Mouse (Mus musculus) liver, embryonic 13.5 days (tissue): ENCODE measurements around the gene Foxp1. TPM values are rescaled to one million over a fixed set of nuclear protein-coding genes. Genes with fewer than 3 reads are reported as not detected.

Experiments used
- ATAC-seq: fragments of 200-750 bp; cut with Nextera tagmentation; 2 replicates; pipeline ENCODE4 v1.8.0; 2017; ENCODE audit warnings: low read depth, mild to moderate bottlenecking, moderate number of reproducible peaks, moderate library complexity
- DNase-seq: peaks from one replicate; pipeline ENCODE4 v3.0.0; 2022
- H3K27ac ChIP-seq: fragments of 300-500 bp; sonication (generic); 2 replicates; pipeline ENCODE4 v1.5.1; 2015; ENCODE audit warnings: moderate library complexity, mild to moderate bottlenecking, inconsistent platforms
- H3K27me3 ChIP-seq: fragments of 300-500 bp; sonication (generic); 2 replicates; pipeline ENCODE4 v1.6.1; 2015; ENCODE audit warnings: mild to moderate bottlenecking, inconsistent platforms
- H3K36me3 ChIP-seq: fragments of 300-500 bp; sonication (generic); 2 replicates; pipeline ENCODE4 v1.6.1; 2015; ENCODE audit warnings: mild to moderate bottlenecking, inconsistent platforms
- H3K4me1 ChIP-seq: fragments of 300-500 bp; sonication (generic); replicated peaks from 2 replicates; pipeline ENCODE4 v1.6.1; 2015; ENCODE audit warnings: inconsistent platforms
- H3K4me2 ChIP-seq: fragments of 300-500 bp; sonication (generic); 2 replicates; pipeline ENCODE4 v1.6.1; 2015; ENCODE audit warnings: inconsistent platforms, mild to moderate bottlenecking, moderate library complexity
- H3K4me3 ChIP-seq: fragments of 300-500 bp; sonication (generic); replicated peaks from 2 replicates; pipeline ENCODE4 v1.5.1; 2015; ENCODE audit warnings: mild to moderate bottlenecking, inconsistent platforms
- H3K9ac ChIP-seq: fragments of 300-500 bp; sonication (generic); 2 replicates; pipeline ENCODE4 v1.6.1; 2015; ENCODE audit warnings: mild to moderate bottlenecking, inconsistent platforms
- H3K9me3 ChIP-seq: fragments of 300-500 bp; sonication (generic); replicated peaks from 2 replicates; pipeline ENCODE4 v1.6.1; 2016; ENCODE audit warnings: inconsistent platforms
- WGBS: fragments of 180-500 bp; shearing (Covaris S2); methylation state at CpG from one replicate; pipeline ENCODE4 v1.1.7; 2015; ENCODE audit not compliant: insufficient replicate concordance; 5-methylcytosine and 5-hydroxymethylcytosine counted together
- polyA plus RNA-seq: library from polyadenylated mRNA; unstranded; fragments of >200 nt; fragmentation: Nextera tagmentation; extraction: Ambion mirVana; gene quantifications from 2 replicates; pipeline ENCODE4 v1.2.1, GENCODE M21; 2015

Foxp1 gene
- polyA plus RNA-seq, 1 experiment from 2014 or later = 14.2 TPM

GRCm38 (mm10) chr6:99065569-99066353 lies 456.8 kb downstream of the Foxp1 start:
- WGBS = 77% methylated on average over 9 of the region's 9 CpGs
- H3K4me2 ChIP-seq = no peak overlapping the region
- DNase-seq (no peak), ATAC-seq (no peak)
- no peaks in the 10 kb centered on the region for H3K9me3 ChIP-seq
- H3K9ac ChIP-seq = no peak overlapping the region
- H3K36me3 ChIP-seq = 0 out of 2 replicates have a peak, but pooled peaks cover 3% of the 10 kb centered on the region
- H3K4me1 ChIP-seq = peaks cover 10% of the 10 kb centered on the region; the same call in 1 of the 2 replicates
- no peak overlapping the region for H3K27ac ChIP-seq
- no peaks in the 10 kb centered on the region for H3K27me3 ChIP-seq
- no peak overlapping the region for H3K4me3 ChIP-seq

GRCm38 (mm10) chr6:99063982-99064484 lies 458.5 kb downstream of the Foxp1 start:
- H3K27ac ChIP-seq = no peak overlapping the region
- no peak overlapping the region for H3K4me3 ChIP-seq
- no peaks in the 10 kb centered on the region for H3K36me3 ChIP-seq
- ATAC-seq (no peak), DNase-seq (no peak)
- H3K4me1 ChIP-seq = peaks cover 10% of the 10 kb centered on the region; the same call in 1 of the 2 replicates
- H3K4me2 ChIP-seq = no peak overlapping the region
- no peaks in the 10 kb centered on the region for H3K9me3 ChIP-seq
- H3K27me3 ChIP-seq = no peaks in the 10 kb centered on the region
- 77% methylated on average over 10 of the region's 10 CpGs for WGBS
- no peak overlapping the region for H3K9ac ChIP-seq

- H3K9ac ChIP-seq = no peak overlapping the region
- peaks cover 10% of the 10 kb centered on the region; the same call in 1 of the 2 replicates for H3K4me1 ChIP-seq
- no peak overlapping the region for H3K4me3 ChIP-seq
- no peaks in the 10 kb centered on the region for H3K27me3 ChIP-seq
- ATAC-seq (no peak), DNase-seq (no peak)
- H3K4me2 ChIP-seq = no peak overlapping the region
- WGBS = 88% methylated on average over 8 of the region's 8 CpGs
- no peaks in the 10 kb centered on the region for H3K9me3 ChIP-seq
- no peak overlapping the region for H3K27ac ChIP-seq
- no peaks in the 10 kb centered on the region for H3K36me3 ChIP-seq
These were observed 459.6 kb downstream of the Foxp1 start for GRCm38 (mm10) chr6:99062931-99063330.

DNA sequence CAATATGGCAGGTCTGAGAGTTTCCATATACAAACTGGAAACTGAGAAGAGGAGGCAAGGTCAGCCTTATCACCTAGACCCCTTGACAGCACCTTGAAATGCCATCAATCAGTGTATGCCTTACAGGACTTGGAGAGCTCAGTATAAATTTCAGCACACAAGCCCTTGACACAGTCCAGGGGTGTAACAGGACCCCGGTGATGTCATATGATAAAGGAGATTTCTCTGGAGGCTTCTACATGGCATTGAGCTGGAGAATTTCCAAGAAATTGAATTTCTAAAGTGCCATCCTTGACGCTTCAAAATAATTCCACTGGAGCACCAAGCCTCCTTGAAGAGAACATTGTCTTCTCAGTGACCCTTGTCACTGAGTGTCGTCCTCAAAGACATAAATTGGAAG lies 463.8 kb downstream of the Foxp1 start:
- Histone ChIP-seq H3K9ac (no peak overlapping the region), H3K36me3 (no peaks in the 10 kb centered on the region), H3K4me1 (peaks cover 8% of the 10 kb centered on the region), H3K27ac (no peak overlapping the region), H3K4me2 (no peak overlapping the region), H3K9me3 (no peaks in the 10 kb centered on the region), H3K27me3 (no peaks in the 10 kb centered on the region), H3K4me3 (no peak overlapping the region)
- DNase-seq = no peak
- ATAC-seq = no peak
- 71% methylated on average over 3 of the region's 3 CpGs for WGBS

- H3K4me1 ChIP-seq = peaks cover 8% of the 10 kb centered on the region
- 84% methylated on average over 4 of the region's 4 CpGs for WGBS
- H3K4me2 ChIP-seq = no peak overlapping the region
- H3K9ac ChIP-seq = no peak overlapping the region
- H3K27me3 ChIP-seq = no peaks in the 10 kb centered on the region
- no peak for DNase-seq
- no peaks in the 10 kb centered on the region for H3K9me3 ChIP-seq
- H3K4me3 ChIP-seq = no peak overlapping the region
- H3K36me3 ChIP-seq = no peaks in the 10 kb centered on the region
- H3K27ac ChIP-seq = no peak overlapping the region
- no peak for ATAC-seq
These were observed 465.4 kb downstream of the Foxp1 start for GRCm38 (mm10) chr6:99057113-99057553.

GRCm38 (mm10) chr6:99056379-99056778 lies 466.1 kb downstream of the Foxp1 start:
- H3K4me2 ChIP-seq = no peak overlapping the region
- no peak overlapping the region for H3K9ac ChIP-seq
- H3K4me3 ChIP-seq = no peak overlapping the region
- no peaks in the 10 kb centered on the region for H3K36me3 ChIP-seq
- H3K4me1 ChIP-seq = peaks cover 8% of the 10 kb centered on the region
- ATAC-seq (no peak), DNase-seq (no peak)
- WGBS = 31% methylated on average over 2 of the region's 2 CpGs
- H3K9me3 ChIP-seq = no peaks in the 10 kb centered on the region
- no peak overlapping the region; the same call in 1 of the 2 replicates for H3K27ac ChIP-seq
- no peaks in the 10 kb centered on the region for H3K27me3 ChIP-seq

DNA sequence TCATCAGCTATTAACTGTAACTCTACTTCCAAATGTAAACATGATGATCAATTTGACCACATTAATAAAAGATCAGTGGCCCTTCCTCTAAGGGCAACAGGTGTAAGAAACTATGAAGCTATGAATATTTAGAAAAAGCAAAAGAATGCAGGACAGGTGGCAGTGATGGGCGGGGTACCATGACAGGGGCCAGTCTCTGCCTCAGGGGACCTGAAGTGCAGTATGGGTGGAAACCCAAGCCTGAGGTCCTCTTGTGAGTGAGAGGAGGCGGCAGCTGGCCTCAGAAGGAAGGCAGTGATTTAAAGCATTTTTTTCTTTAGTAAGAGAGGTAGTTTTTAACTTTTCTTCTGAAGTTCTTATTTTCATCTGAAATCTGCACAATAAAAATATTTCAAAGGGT lies 468.5 kb downstream of the Foxp1 start:
- 66% methylated on average over 2 of the region's 2 CpGs for WGBS
- H3K4me1 ChIP-seq = peaks cover 8% of the 10 kb centered on the region
- no peak overlapping the region for H3K9ac ChIP-seq
- ATAC-seq (no peak), DNase-seq (no peak)
- H3K27me3 ChIP-seq = no peaks in the 10 kb centered on the region
- H3K4me3 ChIP-seq = no peak overlapping the region
- no peaks in the 10 kb centered on the region for H3K9me3 ChIP-seq
- H3K4me2 ChIP-seq = no peak overlapping the region
- H3K36me3 ChIP-seq = no peaks in the 10 kb centered on the region
- no peak overlapping the region for H3K27ac ChIP-seq

DNA sequence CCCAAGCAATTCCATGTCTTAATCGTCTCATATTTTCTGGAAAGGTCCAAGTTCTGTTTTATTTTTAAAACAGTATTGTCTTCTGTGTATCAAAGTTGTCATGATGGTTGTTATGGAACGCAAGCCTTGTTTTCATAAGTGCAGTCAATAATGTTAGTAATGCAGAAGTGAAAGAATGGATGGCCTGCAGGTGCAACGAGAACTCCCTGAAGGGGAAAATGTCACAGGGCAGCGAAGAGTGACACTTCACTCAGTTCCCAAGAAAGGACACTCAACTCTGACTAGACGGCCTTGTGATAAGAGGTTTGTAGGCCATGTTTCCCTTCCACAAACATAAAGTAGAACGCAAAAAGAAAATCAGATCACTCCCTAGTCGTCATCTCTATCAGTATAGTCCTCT lies 469.4 kb downstream of the Foxp1 start:
- 70% methylated on average over 7 of the region's 7 CpGs for WGBS
- no peaks in the 10 kb centered on the region for H3K9me3 ChIP-seq
- no peak for ATAC-seq
- H3K4me1 ChIP-seq = peaks cover 8% of the 10 kb centered on the region
- no peak overlapping the region for H3K4me3 ChIP-seq
- H3K9ac ChIP-seq = no peak overlapping the region
- no peak overlapping the region for H3K27ac ChIP-seq
- no peaks in the 10 kb centered on the region for H3K27me3 ChIP-seq
- no peak for DNase-seq
- H3K4me2 ChIP-seq = no peak overlapping the region
- no peaks in the 10 kb centered on the region for H3K36me3 ChIP-seq

- Histone ChIP-seq H3K36me3 (no peaks in the 10 kb centered on the region), H3K9ac (no peak overlapping the region), H3K9me3 (no peaks in the 10 kb centered on the region), H3K4me1 (peaks cover 4% of the 10 kb centered on the region), H3K27me3 (no peaks in the 10 kb centered on the region), H3K4me3 (no peak overlapping the region), H3K27ac (no peak overlapping the region), H3K4me2 (no peak overlapping the region)
- DNase-seq (no peak), ATAC-seq (no peak)
These were observed 470.8 kb downstream of the Foxp1 start for GRCm38 (mm10) chr6:99051724-99052123.

- DNase-seq (no peak), ATAC-seq (no peak)
- 58% methylated on average over 3 of the region's 3 CpGs for WGBS
- no peak overlapping the region for H3K27ac ChIP-seq
- no peaks in the 10 kb centered on the region for H3K27me3 ChIP-seq
- no peaks in the 10 kb centered on the region for H3K9me3 ChIP-seq
- no peak overlapping the region for H3K9ac ChIP-seq
- no peaks in the 10 kb centered on the region for H3K36me3 ChIP-seq
- H3K4me2 ChIP-seq = no peak overlapping the region
- H3K4me1 ChIP-seq = no peaks in the 10 kb centered on the region
- H3K4me3 ChIP-seq = no peak overlapping the region
These were observed 472.1 kb downstream of the Foxp1 start for GRCm38 (mm10) chr6:99050288-99051006.

DNA sequence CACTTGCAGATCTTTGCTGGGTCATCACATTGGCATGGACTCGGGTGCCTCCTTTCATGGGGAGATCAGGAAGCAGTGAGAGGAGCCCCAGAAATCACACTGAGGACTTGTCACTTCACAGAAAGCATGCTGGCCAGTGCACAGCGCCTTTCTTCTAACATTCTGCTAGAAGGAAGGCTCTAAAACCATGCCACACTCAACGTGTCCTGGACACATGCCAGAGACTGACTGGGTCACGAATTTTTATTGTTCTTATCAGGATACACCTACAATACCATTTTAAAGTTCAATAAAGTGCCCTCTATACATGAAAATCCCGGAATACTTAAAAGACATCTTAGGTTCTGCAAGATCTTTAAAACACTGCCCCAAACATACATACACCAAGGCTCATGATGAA lies 475.2 kb downstream of the Foxp1 start:
- DNase-seq (no peak), ATAC-seq (no peak)
- Histone ChIP-seq H3K27me3 (no peaks in the 10 kb centered on the region), H3K27ac (no peak overlapping the region), H3K4me1 (no peaks in the 10 kb centered on the region; the same call in 1 of the 2 replicates), H3K4me3 (no peak overlapping the region), H3K9me3 (no peaks in the 10 kb centered on the region), H3K4me2 (no peak overlapping the region), H3K36me3 (no peaks in the 10 kb centered on the region), H3K9ac (no peak overlapping the region)
- WGBS = 58% methylated on average over 5 of the region's 5 CpGs
